Mouse (Mus musculus): ENCODE results near the gene Pea15a. TPM values are rescaled to one million over a fixed set of nuclear protein-coding genes. Genes with fewer than 3 reads are reported as not detected.

Pea15a gene
- polyA plus RNA-seq, 1 experiment from 2014 or later: 489 TPM

DNA sequence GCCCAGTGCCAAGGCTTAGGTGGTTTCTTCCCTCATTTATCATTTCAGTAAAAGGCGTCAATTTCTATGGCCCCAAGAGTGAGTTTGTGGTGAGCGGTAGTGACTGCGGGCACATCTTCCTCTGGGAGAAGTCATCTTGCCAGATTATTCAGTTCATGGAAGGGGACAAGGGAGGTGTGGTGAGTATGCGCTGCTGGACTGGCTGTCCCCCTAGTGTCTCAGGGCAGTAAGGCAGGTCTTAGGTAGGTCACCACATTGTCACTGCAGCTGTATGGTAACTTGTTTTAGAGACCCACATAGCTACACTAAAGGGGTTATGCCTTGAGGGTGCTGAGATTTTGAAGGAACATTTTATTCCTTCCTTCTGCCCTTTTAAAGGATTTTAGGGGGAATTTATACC lies 17.7 kb downstream of the Pea15a start:
- no peak for ATAC-seq (ENCODE audit: low FRiP score, low read depth)
- no peak overlapping the region for H3K9ac ChIP-seq
- 56% methylated on average over 4 of the region's 4 CpGs for WGBS
- H3K4me3 ChIP-seq: no peak overlapping the region
- H3K36me3 ChIP-seq: peaks cover 54% of the 10 kb centered on the region
- H3K9me3 ChIP-seq: no peaks in the 10 kb centered on the region
- no peak overlapping the region for H3K4me2 ChIP-seq
- H3K4me1 ChIP-seq (replicated peaks): no peaks in the 10 kb centered on the region
- H3K27me3 ChIP-seq: no peaks in the 10 kb centered on the region
- no peak overlapping the region for H3K27ac ChIP-seq (replicated peaks)

DNA sequence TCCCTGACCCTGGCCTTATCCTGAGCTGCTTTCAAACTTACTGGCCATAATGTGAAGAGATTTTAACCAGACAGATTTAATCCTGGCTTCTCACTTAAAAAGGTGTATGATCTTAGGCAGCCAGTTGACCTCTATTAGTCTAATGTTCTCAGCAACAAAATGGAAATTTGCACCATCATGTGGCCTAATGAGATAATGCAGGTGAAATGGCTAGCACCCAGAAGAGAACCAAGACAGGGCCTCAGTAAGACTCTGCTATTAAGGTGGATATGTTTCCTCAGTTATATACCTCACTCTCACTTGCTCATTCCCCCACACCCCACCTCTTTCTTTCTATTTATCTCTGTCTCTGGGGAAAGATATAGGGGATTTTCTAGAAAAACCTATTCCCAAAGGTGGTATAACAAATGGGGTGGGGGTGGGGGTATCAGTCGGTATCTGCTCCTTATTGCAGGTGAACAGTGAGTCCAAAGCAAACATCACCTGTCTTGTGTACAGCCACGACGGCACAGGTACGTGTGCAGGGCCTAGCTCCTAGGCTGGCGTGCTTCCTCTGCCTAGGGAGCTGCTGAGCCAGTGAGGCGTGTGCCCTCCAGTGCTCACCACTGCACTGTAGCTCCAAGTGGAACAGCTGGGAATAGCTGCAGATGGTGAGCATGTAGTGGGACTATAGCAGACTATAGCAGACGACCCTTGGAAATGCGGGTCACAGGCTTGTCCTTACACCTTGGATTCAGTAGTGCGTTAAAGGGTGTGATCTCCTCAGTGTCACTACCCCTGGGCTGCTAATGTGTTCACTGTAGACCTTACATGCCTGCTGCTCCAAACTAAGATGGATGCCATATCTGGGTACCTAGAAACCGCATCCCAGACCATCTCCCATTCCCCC lies 20.0 kb downstream of the Pea15a start:
- peak; percentile 56; the same call in 1 of the 2 replicates for ATAC-seq (ENCODE audit: low FRiP score, low read depth)
- Histone ChIP-seq H3K9ac (no peak overlapping the region), H3K36me3 (peaks cover 40% of the 10 kb centered on the region), H3K27ac (replicated peaks) (no peak overlapping the region), H3K9me3 (no peaks in the 10 kb centered on the region), H3K4me3 (no peak overlapping the region), H3K4me1 (replicated peaks) (no peaks in the 10 kb centered on the region), H3K4me2 (no peak overlapping the region), H3K27me3 (no peaks in the 10 kb centered on the region)
- WGBS: 93% methylated on average over 10 of the region's 10 CpGs

DNA sequence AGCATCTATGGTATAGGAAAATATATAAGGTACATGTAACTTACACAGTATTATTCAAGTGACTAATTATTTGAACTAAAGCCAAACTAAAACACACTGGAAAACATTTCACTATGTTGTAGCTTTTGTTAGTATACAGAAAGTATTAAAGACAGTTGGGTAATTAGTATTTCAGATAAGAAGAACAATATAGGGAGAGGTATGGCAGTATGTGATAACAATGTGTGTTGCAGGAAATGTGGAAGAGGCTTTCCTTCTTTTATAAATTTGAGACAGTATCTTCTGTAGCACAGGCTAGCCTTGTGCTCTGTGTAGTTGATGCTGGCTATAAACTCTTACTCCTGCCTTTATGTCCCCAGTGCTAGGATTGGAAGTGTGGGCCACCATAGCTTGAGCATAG lies 22.7 kb downstream of the Pea15a start:
- H3K4me3 ChIP-seq: no peak overlapping the region
- H3K27me3 ChIP-seq: no peaks in the 10 kb centered on the region
- H3K4me2 ChIP-seq: no peak overlapping the region
- peaks cover 40% of the 10 kb centered on the region for H3K36me3 ChIP-seq
- no peak overlapping the region for H3K27ac ChIP-seq (replicated peaks)
- ATAC-seq (ENCODE audit: low FRiP score, low read depth): no peak
- no peaks in the 10 kb centered on the region for H3K9me3 ChIP-seq
- no peak overlapping the region for H3K9ac ChIP-seq
- no peaks in the 10 kb centered on the region for H3K4me1 ChIP-seq (replicated peaks)

DNA sequence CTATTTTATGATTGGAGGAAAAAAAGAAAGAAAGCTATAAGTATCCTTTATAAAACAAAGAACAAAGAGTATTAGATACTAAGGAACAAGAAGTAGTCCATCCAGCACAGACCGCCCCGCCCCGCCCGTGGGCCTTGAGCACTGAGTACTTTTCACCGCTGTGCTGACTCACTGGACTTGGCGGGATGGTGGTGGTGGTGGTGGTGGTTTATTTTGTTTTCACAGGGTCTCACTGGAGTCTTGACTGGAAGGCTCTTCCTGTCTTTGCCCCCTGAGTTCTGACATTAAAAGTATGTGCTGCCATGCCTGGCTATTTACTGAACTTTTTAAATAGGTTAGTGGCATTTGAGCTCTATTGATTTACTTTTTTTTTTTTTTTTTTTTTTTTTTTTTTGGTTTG lies 23.5 kb downstream of the Pea15a start:
- H3K4me2 ChIP-seq: no peak overlapping the region
- peaks cover 33% of the 10 kb centered on the region for H3K36me3 ChIP-seq
- no peaks in the 10 kb centered on the region for H3K4me1 ChIP-seq (replicated peaks)
- 98% methylated on average over 6 of the region's 6 CpGs for WGBS
- ATAC-seq (ENCODE audit: low FRiP score, low read depth): no peak
- H3K4me3 ChIP-seq: no peak overlapping the region
- H3K27ac ChIP-seq (replicated peaks): no peak overlapping the region
- no peak overlapping the region for H3K9ac ChIP-seq
- no peaks in the 10 kb centered on the region for H3K9me3 ChIP-seq
- H3K27me3 ChIP-seq: no peaks in the 10 kb centered on the region

DNA sequence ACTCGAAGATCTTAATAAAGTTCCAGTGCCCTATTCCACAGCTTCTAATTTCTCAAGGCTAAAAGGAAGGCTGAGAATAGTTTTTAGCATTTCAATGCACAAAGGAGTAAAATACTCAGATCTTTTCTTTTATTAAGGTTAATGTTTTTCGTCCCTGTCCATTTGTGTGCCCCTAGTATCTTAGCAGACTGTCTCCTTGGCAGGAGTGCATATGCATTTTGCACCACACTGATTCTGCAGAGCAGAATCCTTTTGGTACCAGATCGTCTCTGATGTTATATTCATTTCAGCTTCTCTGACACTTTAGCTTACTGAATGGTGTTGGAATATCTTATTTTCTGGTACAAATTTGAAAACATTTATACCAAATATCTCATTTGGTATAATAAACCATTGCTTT lies 24.8 kb downstream of the Pea15a start:
- Histone ChIP-seq H3K4me1 (replicated peaks) (no peaks in the 10 kb centered on the region), H3K4me3 (no peak overlapping the region), H3K9me3 (no peaks in the 10 kb centered on the region), H3K27me3 (no peaks in the 10 kb centered on the region), H3K27ac (replicated peaks) (no peak overlapping the region), H3K4me2 (no peak overlapping the region), H3K36me3 (peaks cover 28% of the 10 kb centered on the region), H3K9ac (no peak overlapping the region)
- 92% methylated on average over 3 of the region's 3 CpGs for WGBS
- ATAC-seq (ENCODE audit: low FRiP score, low read depth): no peak

DNA sequence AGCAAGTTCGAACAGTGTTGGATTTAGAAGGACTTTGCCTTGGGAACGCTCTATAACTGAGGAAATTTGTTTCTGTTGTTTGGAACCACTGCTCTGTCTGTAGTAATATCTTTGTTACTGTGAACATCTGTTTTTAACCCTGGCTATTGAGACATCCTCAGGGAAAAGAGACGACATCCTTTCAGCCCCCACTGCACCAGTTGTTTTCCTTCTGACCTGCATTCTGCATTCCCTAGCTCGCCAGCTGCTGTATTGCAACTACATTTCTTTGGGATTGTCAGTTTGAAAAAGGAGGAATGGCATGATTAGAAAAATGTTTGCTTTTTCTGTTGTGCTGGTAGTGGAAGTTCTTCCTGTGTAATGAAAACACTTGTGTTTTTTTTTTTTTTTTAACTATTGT lies 25.7 kb downstream of the Pea15a start:
- no peak overlapping the region for H3K27ac ChIP-seq (replicated peaks)
- no peak overlapping the region for H3K4me2 ChIP-seq
- H3K27me3 ChIP-seq: no peaks in the 10 kb centered on the region
- H3K9ac ChIP-seq: no peak overlapping the region
- peaks cover 25% of the 10 kb centered on the region for H3K36me3 ChIP-seq
- ATAC-seq (ENCODE audit: low FRiP score, low read depth): no peak
- H3K4me1 ChIP-seq (replicated peaks): no peaks in the 10 kb centered on the region
- H3K4me3 ChIP-seq: no peak overlapping the region
- H3K9me3 ChIP-seq: no peaks in the 10 kb centered on the region
- WGBS: 69% methylated on average over 4 of the region's 4 CpGs

DNA sequence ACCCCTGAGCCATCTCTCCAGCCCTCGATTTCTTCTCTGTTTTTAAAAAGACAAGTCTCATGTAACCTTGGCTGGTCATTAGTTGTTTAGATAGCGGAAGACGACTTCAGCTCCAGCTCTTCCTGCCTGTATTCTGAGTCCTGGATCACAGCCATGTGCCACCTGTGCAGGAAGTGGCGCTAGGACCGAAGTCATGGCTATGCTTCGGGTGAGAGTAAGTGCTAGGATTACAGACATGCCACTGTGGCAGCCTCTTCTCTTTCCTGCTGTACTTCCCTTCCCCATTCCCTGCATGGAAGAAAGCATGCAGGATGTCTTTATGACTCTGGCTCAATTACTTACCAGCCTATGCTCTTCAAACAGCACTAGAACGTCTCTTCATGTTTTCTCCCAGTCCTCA lies 27.5 kb downstream of the Pea15a start:
- no peak overlapping the region for H3K27ac ChIP-seq (replicated peaks)
- no peaks in the 10 kb centered on the region for H3K9me3 ChIP-seq
- H3K27me3 ChIP-seq: no peaks in the 10 kb centered on the region
- H3K4me2 ChIP-seq: no peak overlapping the region
- 83% methylated on average over 7 of the region's 7 CpGs for WGBS
- no peak for ATAC-seq (ENCODE audit: low FRiP score, low read depth)
- H3K9ac ChIP-seq: no peak overlapping the region
- H3K4me1 ChIP-seq (replicated peaks): no peaks in the 10 kb centered on the region
- peaks cover 37% of the 10 kb centered on the region for H3K36me3 ChIP-seq
- H3K4me3 ChIP-seq: no peak overlapping the region

DNA sequence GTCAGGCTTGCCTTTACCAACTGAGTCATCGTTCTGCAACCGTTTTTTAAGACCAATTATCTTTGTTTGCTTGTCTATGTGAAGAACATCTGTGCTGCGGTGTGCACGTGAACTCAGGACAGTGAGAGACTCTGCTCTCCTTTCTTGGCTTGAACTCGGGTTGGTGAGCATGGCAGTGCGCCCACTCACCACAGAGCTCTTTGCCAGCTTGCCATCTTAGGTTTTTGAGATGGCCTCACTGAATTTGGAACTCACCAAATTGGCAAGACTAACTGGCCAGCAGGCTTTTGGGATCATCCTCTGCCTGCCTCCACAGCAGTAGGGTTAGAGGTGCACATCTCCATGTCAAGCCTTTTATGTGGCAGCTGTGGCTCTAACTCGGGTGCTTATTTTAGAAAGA lies 28.8 kb downstream of the Pea15a start:
- Histone ChIP-seq H3K36me3 (peaks cover 50% of the 10 kb centered on the region), H3K27me3 (no peaks in the 10 kb centered on the region), H3K4me2 (no peak overlapping the region), H3K4me1 (replicated peaks) (no peaks in the 10 kb centered on the region), H3K9me3 (no peaks in the 10 kb centered on the region), H3K9ac (no peak overlapping the region), H3K4me3 (no peak overlapping the region), H3K27ac (replicated peaks) (no peak overlapping the region)
- 69% methylated on average over 7 of the region's 7 CpGs for WGBS
- no peak for ATAC-seq (ENCODE audit: low FRiP score, low read depth)

DNA sequence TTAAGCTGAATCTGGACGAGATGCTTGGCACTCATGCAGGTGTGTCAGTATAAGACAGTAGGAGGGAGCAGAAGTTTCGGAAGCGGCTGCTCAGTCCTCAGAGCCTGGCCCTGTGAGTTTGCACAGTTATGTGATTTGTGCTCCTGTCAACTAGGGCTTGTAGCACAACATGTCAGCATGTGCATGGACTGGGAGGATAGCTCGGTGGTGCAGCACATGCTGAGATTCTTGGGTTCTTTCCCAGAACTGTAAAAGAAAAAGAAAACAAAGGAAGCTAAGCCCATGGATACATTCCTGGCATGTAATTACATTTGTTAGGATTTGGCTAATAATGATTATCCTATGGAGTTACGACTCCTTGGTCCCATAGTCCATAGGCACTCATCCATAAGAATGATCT lies 33.4 kb downstream of the Pea15a start:
- 69% methylated on average over 5 of the region's 5 CpGs for WGBS
- Histone ChIP-seq H3K9ac (no peak overlapping the region), H3K9me3 (no peaks in the 10 kb centered on the region), H3K27ac (replicated peaks) (no peak overlapping the region), H3K4me1 (replicated peaks) (no peaks in the 10 kb centered on the region), H3K36me3 (peaks cover 70% of the 10 kb centered on the region), H3K4me3 (no peak overlapping the region), H3K27me3 (no peaks in the 10 kb centered on the region), H3K4me2 (no peak overlapping the region)
- no peak for ATAC-seq (ENCODE audit: low FRiP score, low read depth)

DNA sequence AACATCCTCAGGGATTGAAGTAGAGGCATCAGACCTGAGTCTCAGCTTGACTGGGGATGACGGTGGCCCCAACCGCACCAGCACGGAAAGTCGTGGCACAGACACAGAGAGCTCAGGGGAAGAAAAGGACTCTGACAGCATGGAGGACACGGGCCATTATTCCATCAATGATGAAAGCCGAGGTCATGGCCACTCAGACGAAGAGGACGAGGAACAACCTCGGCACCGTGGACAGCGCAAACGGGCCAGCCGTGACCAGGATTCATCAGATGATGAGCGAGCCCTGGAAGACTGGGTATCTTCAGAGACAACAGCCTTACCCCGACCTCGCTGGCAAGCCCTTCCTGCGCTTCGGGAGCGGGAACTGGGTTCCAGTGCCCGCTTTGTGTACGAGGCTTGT lies 34.2 kb downstream of the Pea15a start:
- no peak for ATAC-seq (ENCODE audit: low FRiP score, low read depth)
- H3K4me1 ChIP-seq (replicated peaks): no peaks in the 10 kb centered on the region
- H3K27me3 ChIP-seq: no peaks in the 10 kb centered on the region
- no peaks in the 10 kb centered on the region for H3K9me3 ChIP-seq
- H3K27ac ChIP-seq (replicated peaks): no peak overlapping the region
- H3K36me3 ChIP-seq: peaks cover 70% of the 10 kb centered on the region
- H3K4me3 ChIP-seq: no peak overlapping the region
- no peak overlapping the region for H3K4me2 ChIP-seq
- WGBS: 81% methylated on average over 21 of the region's 21 CpGs
- no peak overlapping the region for H3K9ac ChIP-seq

DNA sequence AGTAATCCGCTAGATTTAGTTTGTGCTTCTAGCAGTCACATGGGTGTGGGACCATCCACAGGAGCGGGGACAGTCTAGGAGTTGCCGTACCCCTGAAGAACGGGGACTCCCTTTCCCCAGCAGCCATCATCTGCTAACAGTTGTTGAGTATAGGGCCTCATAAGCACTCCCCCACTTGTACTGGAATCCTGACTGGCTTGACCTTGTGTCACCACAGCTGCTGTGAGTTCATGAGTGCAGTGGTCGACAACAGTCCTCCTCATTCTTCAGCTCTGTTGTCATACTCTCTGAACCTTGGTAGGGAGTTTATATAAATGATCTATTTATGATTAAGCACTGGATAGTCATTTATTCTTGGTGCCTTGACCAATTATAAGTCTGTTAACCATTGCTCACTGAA lies 36.8 kb downstream of the Pea15a start:
- Histone ChIP-seq H3K4me1 (replicated peaks) (no peaks in the 10 kb centered on the region), H3K27ac (replicated peaks) (no peak overlapping the region), H3K9me3 (no peaks in the 10 kb centered on the region), H3K4me3 (no peak overlapping the region), H3K9ac (no peak overlapping the region), H3K27me3 (no peaks in the 10 kb centered on the region), H3K36me3 (peaks cover 70% of the 10 kb centered on the region), H3K4me2 (no peak overlapping the region)
- 98% methylated on average over 5 of the region's 5 CpGs for WGBS
- no peak for ATAC-seq (ENCODE audit: low FRiP score, low read depth)

DNA sequence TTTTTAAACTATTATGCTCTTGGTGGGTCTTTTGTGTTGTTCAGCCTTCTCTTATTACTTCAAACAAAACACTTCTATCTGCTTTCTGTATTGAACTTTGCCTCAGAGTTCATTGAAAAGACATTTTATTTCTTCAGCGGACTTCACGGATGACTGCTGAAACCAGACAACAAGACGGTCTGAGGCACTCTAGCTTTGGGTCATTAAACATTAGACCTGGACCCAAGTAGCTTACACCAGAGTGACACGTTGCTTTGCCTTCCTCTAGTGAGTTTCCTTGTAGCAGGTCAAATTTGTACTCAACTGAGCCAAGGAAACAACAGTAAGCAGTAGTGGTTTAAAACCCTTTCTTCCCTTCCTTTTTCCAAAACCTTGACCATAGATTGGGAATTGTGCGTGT lies 38.7 kb downstream of the Pea15a start:
- Histone ChIP-seq H3K4me2 (no peak overlapping the region), H3K9ac (no peak overlapping the region), H3K4me1 (replicated peaks) (peaks cover 4% of the 10 kb centered on the region; the same call in 1 of the 2 replicates), H3K36me3 (peaks cover 53% of the 10 kb centered on the region), H3K4me3 (no peak overlapping the region), H3K9me3 (no peaks in the 10 kb centered on the region), H3K27ac (replicated peaks) (no peak overlapping the region), H3K27me3 (no peaks in the 10 kb centered on the region)
- no peak for ATAC-seq (ENCODE audit: low FRiP score, low read depth)
- 79% methylated on average over 5 of the region's 5 CpGs for WGBS

DNA sequence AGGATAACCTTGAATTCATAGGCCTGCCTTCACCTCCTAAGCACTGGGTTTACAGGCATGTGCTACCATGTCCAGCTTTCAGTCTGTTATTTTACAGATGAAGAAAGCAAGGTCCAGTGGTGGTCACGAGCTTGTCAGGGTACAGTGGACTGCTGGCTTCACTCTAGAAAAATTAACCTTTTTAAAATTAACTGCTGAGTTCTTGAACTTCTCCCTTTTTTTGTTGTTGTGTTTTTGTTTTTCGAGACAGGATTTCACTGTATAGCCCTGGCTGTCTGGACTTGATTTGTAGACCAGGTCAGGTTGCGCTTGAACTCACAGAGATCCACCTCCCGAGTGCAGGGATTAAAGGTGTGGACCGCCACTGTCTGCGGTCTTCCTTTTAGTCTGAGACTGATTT lies 43.6 kb downstream of the Pea15a start:
- no peaks in the 10 kb centered on the region for H3K27me3 ChIP-seq
- no peak for ATAC-seq (ENCODE audit: low FRiP score, low read depth)

More for the DNA sequence above, 43.6 kb downstream of the Pea15a start:
- no peak overlapping the region for H3K4me3 ChIP-seq
- H3K36me3 ChIP-seq: peaks cover 19% of the 10 kb centered on the region
- H3K27ac ChIP-seq (replicated peaks): no peak overlapping the region
- no peaks in the 10 kb centered on the region for H3K9me3 ChIP-seq
- H3K9ac ChIP-seq: no peak overlapping the region
- peaks cover 4% of the 10 kb centered on the region; the same call in 1 of the 2 replicates for H3K4me1 ChIP-seq (replicated peaks)
- no peak overlapping the region for H3K4me2 ChIP-seq
- 90% methylated on average over 6 of the region's 6 CpGs for WGBS

Measured in hindbrain, embryonic 15.5 days (tissue).